Mouse (Mus musculus) frontal cortex, postnatal 25 days (tissue): ENCODE measurements around the gene Gzmb.
"Not testable (repeated sequence)": the region's sequence is repeated elsewhere in the genome, so short reads cannot be mapped to it uniquely, and the experiment has no call there.

ENCODE experiments used
- DNase-seq, 2 experiments: peaks; one replicate each; pipeline ENCODE4 v3.0.0; 2022; ENCODE audit warnings: low spot score in 2 of 2

Gzmb gene

DNA sequence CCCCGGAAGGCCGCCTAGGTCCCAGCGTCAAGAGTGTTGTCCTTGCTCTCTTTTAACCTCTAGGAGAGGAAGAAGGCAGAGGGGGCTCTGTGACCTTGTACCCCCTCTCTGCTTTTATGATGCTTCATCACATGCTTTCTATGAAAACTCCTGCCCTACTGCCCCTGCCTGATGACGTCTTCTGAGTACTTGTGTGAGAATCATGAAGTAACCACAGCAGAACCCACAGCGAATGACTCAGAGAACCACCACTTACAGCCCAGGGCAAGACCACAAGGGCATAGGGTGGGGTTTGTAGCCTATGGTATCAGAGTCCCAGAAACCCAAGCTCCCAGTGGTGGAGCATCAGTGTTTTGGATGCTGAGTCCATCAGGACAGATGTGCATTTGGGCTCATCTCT is at the start of gene Gzmb:
Gzmb (minus strand) TSS at position 108 of the 400 bp plus-strand sequence.
- no peak for DNase-seq

DNA sequence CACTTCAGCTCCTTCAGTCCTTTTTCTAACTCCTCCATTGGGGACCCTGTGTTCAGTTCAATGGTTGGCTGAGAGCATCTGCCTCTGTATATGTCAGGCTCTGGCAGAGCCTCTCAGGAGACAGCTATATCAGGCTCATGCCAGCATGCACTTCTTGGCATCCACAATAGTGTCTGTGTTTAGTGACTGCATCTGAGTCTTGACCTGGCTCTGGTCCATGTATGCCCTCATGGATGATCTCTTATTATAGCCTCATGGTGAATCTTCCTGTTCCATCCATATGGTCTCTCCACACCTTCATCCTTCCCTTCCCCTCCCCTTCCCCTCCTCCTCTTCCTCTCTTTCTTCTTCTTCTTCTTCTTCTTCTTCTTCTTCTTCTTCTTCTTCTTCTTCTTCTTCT is 49.7 kb upstream of the Gzmb start:
- not testable (repeated sequence) for DNase-seq

DNA sequence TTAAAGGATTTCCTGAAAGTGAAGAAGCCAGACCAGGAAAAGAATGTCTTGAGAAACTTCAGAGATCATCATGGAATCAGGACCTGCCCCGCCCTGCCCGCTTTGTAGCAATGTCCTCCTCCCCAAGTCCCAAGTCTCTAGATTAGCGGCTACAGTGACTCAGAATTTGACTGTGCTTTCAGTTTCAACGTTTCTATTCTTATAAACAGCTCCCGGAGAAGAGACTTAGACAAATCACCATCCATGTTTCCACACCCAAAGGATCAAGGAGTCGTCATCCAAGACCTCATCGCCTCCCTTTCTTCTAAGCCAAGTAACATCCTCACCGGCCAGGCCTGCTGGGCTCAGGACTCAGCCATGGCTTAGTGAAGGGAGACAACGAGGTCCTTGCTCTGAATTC is 48.2 kb upstream of the Gzmb start:
- no peak for DNase-seq

DNA sequence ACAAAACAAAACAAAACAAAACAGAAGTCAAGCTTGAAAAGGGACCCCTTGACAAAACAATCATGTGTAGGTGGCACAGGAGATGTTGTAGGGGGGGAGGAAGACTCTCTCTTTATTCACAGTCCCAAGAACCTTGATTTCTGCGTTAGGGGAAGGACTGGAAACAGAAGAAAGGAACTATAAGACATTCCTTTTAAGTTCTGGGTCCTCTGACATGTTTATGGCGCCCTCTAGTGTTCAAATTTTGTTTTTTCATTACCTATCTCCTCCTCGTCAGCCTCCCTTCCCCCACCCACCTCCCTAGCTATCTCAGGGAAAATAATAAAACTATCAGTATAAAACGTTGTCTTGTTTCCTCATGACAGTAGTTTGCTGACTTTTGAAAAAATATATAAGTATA is 42.1 kb upstream of the Gzmb start:
- DNase-seq = no peak

DNA sequence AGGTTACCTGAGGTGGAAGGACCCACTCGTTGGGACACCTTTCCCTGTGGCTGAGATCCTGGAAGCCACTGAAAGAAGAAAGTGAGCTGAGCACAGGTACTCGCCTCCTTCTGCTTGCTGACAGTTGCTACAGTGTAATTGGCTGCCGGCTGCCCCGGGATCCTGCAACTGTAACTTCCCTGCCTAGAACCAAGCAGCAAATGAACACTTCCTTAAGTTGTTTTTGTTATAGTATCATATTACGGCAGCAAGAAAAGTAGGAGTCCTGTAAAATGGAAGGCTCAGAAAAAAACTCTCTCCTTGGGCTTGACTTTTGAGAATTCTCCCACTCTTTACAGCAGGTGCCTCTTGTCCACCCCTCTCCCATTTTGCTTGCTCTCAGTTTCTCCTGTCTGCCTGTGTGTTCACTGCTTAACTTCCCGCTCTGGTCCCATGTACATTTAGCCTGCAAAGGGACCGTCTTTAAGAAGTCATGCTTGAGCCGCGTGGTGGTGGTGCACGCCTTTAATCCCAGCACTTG is 41.5 kb upstream of the Gzmb start:
- no peak for DNase-seq

DNA sequence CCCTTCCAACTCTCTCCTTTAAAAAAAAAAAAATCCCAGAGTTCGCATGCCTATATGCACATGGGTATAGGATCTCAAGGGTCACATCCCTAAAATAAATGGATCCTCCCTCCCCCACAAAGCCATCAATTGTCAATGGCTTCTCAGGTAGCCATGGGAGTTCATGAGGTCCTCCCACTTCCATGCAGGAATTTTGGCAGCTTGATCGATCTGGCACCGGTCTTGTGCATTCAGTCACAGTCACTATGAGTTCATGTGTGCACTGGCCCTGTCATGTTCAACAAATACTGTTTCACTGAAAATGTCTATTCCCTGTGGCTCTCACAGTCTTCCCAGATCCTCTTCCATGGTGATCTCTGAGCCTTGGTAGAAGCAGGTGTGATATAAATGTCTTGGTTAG is 40.0 kb upstream of the Gzmb start:
- no peak for DNase-seq

DNA sequence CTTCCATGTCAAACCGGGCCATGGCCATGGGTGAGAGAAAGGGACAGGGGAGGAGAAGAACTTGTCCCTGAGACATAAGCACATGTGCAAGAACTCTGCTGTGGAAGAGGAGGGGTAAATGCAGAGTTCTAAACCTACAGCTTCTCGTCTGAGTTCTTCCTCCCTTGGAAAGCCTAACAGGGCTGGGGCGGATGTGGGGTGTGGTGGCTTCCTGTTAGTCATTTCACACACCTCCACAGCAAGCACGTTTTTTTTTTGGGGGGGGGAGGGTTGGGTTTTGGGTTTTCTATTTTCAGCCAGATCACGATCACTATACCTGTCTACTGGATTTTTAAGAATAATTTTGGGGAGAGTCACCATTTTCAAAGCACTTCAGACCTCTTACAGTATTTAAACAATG is 34.7 kb upstream of the Gzmb start:
- DNase-seq = no peak

DNA sequence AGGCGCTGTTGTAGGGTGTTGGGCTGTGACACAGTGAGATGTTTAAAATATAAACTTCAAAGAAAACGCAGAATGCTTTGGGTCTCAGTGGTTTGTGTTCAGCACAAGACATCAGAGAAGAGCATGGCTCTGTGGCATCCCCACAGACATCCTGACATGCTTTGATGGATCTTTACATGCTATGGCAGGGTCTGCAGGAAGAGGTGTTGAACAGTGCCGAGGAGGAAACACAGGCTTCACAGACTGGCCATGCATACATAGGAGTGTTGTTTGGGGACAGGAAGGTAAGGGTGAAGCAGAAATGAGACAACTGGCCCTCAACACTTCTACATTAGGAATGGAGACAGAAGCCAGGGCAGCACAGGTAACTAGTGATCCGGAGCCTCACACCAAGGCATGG is 34.0 kb upstream of the Gzmb start:
- no peak for DNase-seq

DNA sequence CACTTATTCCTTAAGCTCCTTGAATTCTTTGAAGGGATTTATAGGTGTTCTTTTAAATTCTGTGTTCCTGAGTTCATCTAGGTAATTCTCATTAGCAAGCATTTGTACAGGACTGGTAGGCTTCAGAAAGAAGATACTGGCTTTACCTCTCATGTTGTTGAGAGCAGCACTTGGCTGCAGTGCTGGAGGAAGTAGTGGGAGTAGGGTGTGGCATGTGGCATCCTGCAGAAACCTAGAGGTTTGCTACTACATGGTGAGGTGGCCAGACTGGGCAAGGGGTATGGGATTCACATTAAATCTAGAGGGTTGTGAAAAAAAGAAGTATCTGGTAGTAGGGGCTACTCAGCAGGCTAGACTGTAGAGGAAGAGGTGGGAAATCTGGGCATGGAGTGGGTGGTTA is 31.1 kb upstream of the Gzmb start:
- no peak for DNase-seq

DNA sequence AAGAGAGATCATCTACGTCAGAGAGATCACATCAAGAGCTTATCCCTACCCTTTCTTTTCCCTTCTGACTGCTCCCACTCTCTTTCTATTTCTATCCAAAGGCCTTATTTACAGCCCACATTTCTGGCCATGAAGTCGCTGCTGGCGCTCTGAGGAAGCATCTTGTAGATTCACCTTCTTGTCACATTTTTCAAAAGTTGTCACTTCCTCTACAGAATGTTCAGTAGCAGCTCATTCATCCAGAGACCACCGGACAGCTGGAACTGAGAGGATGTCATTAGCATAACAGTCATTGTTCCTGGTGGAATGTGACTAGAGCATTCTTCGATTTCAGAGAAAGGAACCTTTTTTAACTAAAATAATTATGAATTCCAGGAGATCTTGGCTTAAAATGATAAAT is 26.6 kb upstream of the Gzmb start:
- no peak for DNase-seq

DNA sequence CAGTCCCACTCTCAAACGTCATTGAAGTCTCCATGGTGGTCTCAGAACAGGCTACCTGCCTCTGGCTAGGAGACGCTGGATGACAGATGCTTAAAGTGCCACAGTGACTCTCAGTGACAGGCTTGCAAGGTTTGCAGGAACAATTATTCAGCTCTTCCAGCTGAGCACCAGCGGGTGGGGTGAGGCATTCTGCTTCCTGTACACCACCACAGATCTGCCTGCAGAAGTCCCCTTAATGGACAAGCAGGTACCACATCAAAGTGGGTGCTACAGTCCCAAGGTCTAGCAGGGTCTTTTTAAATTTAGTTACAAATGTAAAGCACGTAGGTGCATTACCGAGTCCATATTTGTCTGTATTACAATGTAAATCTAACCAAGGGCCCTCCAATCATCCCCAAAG is 25.7 kb upstream of the Gzmb start:
- no peak for DNase-seq

DNA sequence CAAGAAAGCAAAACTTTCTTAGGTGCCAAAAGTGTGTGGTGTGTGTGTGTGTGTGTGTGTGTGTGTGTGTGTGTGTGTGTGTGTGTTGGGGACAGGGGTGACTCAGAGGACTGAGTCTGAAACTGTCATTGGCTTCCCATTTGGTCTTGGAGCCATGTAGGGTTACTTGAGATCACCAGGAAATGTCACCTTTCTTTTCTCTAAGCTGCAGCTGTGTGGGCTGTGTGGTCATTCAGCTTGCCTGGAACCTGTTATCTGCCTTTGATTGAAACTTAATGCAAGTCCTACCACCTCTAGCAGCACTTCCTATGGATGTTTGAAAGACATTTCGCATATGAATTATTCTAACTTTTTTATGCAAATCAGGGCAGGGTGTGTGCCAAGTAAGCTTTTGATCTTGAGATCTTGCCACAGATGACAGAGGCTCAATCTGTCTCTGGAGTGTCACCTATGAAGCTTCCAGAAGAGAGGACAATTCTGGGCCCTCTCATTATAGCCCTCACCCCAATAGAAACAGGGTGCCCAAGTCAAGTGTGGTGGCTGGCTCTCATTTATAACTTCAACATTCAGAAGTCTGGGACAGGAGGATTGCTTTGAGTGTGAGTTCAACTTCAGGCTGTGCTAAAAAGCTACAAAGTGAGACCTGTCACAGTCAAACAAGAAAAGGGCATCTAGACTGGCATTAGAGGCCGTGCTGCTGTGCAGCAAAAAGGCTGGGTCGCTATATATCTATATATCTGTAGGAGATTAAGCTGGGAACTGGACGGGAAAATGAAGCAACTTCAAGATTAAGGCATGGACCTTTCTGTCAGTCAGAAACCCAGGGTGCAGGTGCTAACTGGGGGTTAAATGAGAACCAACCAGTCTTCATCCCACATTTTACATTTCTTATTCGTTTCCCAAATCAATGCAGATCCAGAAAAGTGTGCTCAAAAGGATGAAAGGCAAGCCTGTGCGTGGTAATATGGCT is 22.6 kb upstream of the Gzmb start:
- no peak for DNase-seq

DNA sequence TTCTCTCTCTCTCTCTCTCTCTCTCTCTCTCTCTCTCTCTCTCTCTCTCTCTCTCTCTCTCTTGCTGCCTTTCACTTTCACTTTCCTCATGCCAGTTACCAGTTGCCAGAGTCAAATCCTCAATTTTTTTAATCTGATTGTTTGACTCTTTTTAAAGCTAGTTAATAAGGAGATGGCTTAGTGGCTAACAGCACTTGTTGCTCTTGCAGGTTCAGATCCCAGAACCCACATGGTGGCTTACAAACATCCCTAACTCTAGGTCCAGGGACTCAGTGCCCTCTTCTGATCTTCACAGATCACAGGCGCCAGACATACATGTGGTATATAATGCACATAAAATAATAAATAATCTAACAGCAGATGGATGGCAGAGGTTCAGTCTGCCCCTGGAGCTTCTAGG is 21.8 kb upstream of the Gzmb start:
- no peak for DNase-seq

DNA sequence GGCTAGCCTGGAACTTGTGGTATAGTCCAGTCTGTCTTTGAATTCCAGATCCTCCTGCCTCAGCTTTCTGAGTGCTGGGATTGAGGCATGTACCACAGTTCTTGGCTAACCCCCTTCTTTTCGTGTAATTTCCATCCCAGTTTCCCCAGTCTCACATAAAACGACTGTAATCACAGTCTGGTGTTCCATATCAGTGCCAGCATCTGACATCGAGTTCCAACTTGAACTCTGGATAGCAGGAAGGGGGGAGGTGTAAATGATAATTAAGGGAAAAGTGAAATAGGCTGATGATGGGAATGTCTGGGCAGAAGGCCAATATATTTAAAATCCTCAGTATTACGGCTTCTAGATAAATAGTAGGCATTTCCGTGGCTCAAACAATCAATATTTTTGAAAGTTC is 19.0 kb upstream of the Gzmb start:
- no peak for DNase-seq

DNA sequence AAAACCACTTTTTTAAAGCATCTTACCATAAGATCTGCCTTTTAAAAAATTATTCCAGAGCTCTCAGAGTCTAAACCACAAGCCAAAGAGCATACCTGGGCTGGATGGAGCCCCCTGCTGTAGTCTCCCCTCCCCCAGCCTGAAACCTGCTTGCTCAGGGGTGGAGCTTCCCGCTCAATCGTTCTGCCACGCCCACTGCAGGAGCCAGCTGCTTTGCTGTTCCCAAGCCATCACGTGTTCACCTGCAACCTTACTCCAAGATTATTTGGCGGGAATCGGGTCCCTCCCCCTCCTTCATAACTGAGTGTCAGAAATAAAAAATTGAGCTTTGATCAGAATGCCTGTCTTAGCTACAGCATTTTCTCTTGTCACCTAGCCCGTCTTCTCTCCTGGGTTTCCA is 16.6 kb upstream of the Gzmb start:
- not testable (repeated sequence) for DNase-seq

DNA sequence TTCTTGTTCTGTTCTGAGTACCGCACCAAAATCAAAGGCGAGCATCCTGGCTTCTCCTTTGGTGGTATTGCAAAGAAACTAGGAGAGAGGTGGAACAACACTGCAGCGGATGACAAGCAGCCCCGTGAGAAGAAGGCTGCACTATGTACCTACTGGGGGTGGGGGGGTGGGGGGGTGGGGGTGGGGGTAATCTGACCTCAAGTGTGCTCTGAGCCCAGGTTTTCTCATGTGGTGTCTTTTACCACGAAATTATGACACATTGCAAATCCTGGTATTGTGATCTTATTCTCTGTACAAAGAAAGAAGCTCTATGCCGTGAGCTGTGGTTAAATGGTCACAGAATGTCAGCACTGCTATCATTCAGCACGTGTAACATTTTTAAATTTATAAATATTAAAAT is 14.0 kb upstream of the Gzmb start:
- not testable (repeated sequence) for DNase-seq

DNA sequence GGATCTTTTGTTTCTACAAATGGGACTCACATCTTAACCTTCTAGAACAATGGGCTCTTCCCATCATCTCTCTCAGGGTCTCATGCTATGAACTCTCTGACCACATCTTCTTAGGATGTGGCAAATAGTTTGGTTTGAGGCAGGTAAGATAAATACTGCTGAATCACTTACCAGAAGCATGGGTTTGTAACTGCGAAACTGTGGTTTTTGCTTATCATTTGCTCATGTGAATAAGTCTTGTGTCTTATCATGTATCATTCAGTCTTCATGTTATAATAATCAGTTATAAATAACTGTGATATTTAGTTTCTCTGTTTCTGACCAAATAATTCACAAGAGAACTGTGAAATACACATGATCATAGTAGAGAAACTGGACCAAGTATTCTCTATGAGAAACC is 4.0 kb upstream of the Gzmb start:
- DNase-seq = no peak

DNA sequence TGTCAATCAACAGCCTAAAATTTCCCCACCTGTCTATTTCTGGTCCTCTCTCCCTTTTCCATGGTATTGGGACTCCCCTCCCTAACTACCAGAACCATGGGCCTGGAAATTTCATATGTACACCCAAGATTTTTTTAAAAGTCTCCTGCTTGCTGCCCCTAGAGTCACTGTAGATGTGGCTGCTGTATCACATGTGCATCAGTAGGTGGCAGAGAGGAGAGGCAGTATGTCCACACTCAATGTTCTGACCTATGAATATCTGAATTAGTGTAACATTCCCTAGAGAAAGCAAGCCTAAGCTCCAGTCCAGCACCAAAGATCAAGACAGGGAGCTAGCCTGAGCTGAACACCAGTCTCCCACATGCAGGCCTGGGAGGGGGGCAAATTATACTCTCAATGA is 21.7 kb downstream of the Gzmb start:
- DNase-seq = no peak

DNA sequence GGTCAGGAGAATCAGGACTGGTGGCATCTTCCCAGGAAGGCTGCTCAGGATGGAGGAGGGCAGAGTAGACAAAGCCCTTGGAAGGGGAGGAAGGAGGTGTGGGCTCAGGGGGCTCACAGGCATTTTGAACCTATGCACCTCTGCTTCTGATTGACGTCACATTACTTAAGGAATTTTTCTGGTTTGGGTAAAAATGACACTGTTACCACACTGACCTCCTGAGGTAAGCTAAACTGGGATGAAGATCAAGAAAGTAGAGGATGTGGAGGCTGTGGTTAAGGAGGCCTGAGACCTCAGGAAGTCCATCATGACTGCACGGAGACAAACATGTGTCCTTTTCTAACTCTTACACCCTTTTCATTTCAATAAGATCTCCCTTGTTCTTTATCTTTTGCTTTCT is 27.5 kb downstream of the Gzmb start, which contains the start of gene Gzmc:
Gzmc (minus strand) TSS at position 101 of the 400 bp plus-strand sequence.
- no peak for DNase-seq

DNA sequence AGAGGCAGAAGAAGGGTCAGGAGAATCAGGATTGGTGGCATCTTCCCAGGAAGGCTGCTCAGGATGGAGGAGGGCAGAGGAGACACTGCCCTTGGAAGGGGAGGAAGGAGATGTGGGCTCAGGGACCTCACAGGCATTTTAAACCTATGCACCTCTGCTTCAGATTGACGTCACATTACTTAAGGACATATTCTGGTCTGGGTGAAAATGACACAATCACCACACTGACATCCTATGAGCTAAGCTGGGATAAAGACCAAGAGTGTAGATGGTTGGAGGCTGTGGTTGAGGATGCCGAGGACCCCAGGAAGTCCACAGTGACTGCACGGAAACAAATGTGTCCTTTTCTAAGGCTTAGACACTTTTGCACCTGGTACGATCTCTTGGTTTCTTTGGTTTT is 50.7 kb downstream of the Gzmb start, which contains the start of gene Gzmf:
Gzmf (minus strand) TSS at position 101 of the 400 bp plus-strand sequence.
- DNase-seq = no peak
